Mouse (Mus musculus) embryonic facial prominence, embryonic 13.5 days (tissue): Measurements from ENCODE around the gene Mafk. TPM values are rescaled to one million over a fixed set of nuclear protein-coding genes. Genes with fewer than 3 reads are reported as not detected.

Source experiments
- ATAC-seq: fragments of 200-750 bp; cut with Nextera tagmentation; 2 replicates; pipeline ENCODE4 v1.8.0; 2017; ENCODE audit warnings: low read depth; ENCODE audit not compliant: insufficient number of reproducible peaks, insufficient read depth, low FRiP score, low TSS enrichment
- H3K27ac ChIP-seq: fragments of 300-500 bp; sonication (generic); 2 replicates; pipeline ENCODE4 v1.5.1; 2015; ENCODE audit warnings: moderate library complexity, mild to moderate bottlenecking, inconsistent platforms
- H3K27me3 ChIP-seq: fragments of 300-500 bp; sonication (generic); 2 replicates; pipeline ENCODE4 v1.6.1; 2015; ENCODE audit warnings: mild to moderate bottlenecking, inconsistent platforms
- H3K36me3 ChIP-seq: fragments of 300-500 bp; sonication (generic); 2 replicates; pipeline ENCODE4 v1.6.1; 2015; ENCODE audit warnings: mild to moderate bottlenecking, inconsistent platforms
- H3K4me1 ChIP-seq: fragments of 300-500 bp; sonication (generic); 2 replicates; pipeline ENCODE4 v1.6.1; 2015; ENCODE audit warnings: inconsistent platforms
- H3K4me2 ChIP-seq: fragments of 300-500 bp; sonication (generic); 2 replicates; pipeline ENCODE4 v1.6.1; 2015; ENCODE audit warnings: moderate library complexity, mild to moderate bottlenecking, inconsistent platforms
- H3K4me3 ChIP-seq: fragments of 300-500 bp; sonication (generic); 2 replicates; pipeline ENCODE4 v1.5.1; 2015; ENCODE audit warnings: mild to moderate bottlenecking, inconsistent platforms
- H3K9ac ChIP-seq: fragments of 300-500 bp; sonication (generic); 2 replicates; pipeline ENCODE4 v1.6.1; 2015; ENCODE audit warnings: mild to moderate bottlenecking, inconsistent platforms
- H3K9me3 ChIP-seq: fragments of 300-500 bp; sonication (generic); 2 replicates; pipeline ENCODE4 v1.6.1; 2016; ENCODE audit warnings: inconsistent platforms
- WGBS: fragments of 180-500 bp; shearing (Covaris S2); methylation state at CpG from one replicate; pipeline ENCODE4 v1.1.7; 2015; ENCODE audit warnings: mixed read lengths; 5-methylcytosine and 5-hydroxymethylcytosine counted together
- polyA plus RNA-seq: library from polyadenylated mRNA; unstranded; fragments of >200 nt; fragmentation: Nextera tagmentation; extraction: Ambion mirVana; gene quantifications from 2 replicates; pipeline ENCODE4 v1.2.1, GENCODE M21; 2015

Mafk gene
- polyA plus RNA-seq, 1 experiment from 2014 or later = 8.7 TPM

DNA sequence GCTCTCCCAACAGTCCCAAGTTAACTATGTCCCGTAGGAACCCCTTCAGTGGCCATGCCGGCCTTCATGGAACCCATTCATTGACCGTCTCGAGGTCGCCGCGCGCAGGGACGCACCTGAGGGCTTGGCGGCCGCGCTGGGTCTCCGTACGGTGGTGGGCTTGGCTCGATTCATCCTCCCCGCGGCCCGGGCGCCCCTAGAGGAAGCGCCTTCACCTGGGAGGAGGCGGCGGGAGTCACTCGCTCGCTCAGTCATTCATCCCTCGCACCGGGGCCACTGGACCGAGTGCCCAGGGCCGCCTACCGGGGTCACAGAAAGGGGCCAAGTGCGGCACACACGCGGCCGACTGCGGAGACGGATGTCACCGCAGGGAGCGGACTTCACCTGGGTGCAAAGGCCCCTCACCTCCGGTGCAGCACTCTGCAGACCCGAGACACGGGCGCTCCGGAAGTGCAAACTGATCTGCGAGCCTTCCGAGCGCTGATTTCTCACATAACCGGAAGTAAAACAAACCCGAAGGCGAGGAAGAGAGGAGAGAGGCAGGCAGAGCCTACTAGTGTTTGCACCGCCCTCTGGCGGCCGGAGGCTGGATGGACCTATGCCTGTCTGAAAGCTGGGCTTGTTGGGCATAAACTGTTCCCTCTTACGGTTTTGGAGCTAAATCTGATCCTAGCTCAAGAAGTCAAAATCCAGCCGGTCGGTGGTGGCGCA lies 15.9 kb upstream of the Mafk start, which contains the start of gene Ints1:
Gene Ints1 (minus strand): TSS at position 459 of the 711 bp plus-strand sequence.
- no peaks in the 10 kb centered on the region for H3K27me3 ChIP-seq
- H3K4me2 ChIP-seq = peak within 1 kb of the TSS; percentile 94
- peaks cover 36% of the 10 kb centered on the region for H3K36me3 ChIP-seq
- H3K4me3 ChIP-seq = peak within 1 kb of the TSS; percentile 100
- H3K9me3 ChIP-seq = no peaks in the 10 kb centered on the region
- ATAC-seq = peak; percentile 78
- H3K27ac ChIP-seq = 0 out of 2 replicates have a peak within 1 kb of the TSS, but pooled peaks have one; percentile 28
- H3K4me1 ChIP-seq = peaks cover 13% of the 10 kb centered on the region
- H3K9ac ChIP-seq = peak within 1 kb of the TSS; percentile 97
- under 1% methylated on average over 55 of the region's 55 CpGs for WGBS

- Histone ChIP-seq H3K36me3 (peaks cover 21% of the 10 kb centered on the region), H3K27ac (no peak overlapping the region), H3K9ac (no peak overlapping the region), H3K4me2 (no peak overlapping the region), H3K27me3 (no peaks in the 10 kb centered on the region), H3K4me3 (no peak overlapping the region), H3K4me1 (peaks cover 13% of the 10 kb centered on the region), H3K9me3 (no peaks in the 10 kb centered on the region)
- ATAC-seq = no peak
- 85% methylated on average over 5 of the region's 5 CpGs for WGBS
Measured at GRCm38 (mm10) chr5:139776966-139777365, 14.3 kb upstream of the Mafk start.

DNA sequence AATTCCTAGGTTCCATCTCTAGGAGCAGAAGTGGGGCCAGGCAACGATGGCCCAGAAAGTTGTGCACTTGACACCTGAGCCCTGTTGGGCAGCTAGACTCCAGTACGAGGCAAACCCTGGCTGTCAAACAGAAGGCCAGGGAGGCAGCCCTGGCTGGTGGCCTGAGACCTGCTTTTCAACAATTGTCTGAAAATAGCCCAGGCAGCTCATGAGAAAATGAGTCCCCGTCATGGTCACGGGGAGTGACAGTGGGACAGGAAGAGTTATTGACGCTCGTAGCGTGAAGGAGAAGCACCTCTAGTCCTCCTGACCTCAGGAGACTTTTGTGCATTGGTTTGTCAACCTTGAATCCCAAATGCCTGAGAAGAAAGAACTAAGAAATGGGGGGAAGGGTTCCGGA lies 9.9 kb upstream of the Mafk start:
- Histone ChIP-seq H3K36me3 (no peaks in the 10 kb centered on the region), H3K4me3 (no peak overlapping the region), H3K9ac (no peak overlapping the region), H3K27ac (no peak overlapping the region), H3K4me2 (no peak overlapping the region), H3K9me3 (no peaks in the 10 kb centered on the region), H3K4me1 (no peaks in the 10 kb centered on the region), H3K27me3 (no peaks in the 10 kb centered on the region)
- 83% methylated on average over 8 of the region's 8 CpGs for WGBS
- no peak for ATAC-seq

- no peaks in the 10 kb centered on the region for H3K36me3 ChIP-seq
- H3K27me3 ChIP-seq = 0 out of 2 replicates have a peak, but pooled peaks cover 3% of the 10 kb centered on the region
- H3K27ac ChIP-seq = no peak overlapping the region
- no peak overlapping the region for H3K4me2 ChIP-seq
- H3K4me1 ChIP-seq = peaks cover 15% of the 10 kb centered on the region
- 61% methylated on average over 4 of the region's 4 CpGs for WGBS
- no peak overlapping the region for H3K4me3 ChIP-seq
- no peak for ATAC-seq
- no peaks in the 10 kb centered on the region for H3K9me3 ChIP-seq
- no peak overlapping the region for H3K9ac ChIP-seq
Measured at GRCm38 (mm10) chr5:139789466-139789865, 1.8 kb upstream of the Mafk start.

DNA sequence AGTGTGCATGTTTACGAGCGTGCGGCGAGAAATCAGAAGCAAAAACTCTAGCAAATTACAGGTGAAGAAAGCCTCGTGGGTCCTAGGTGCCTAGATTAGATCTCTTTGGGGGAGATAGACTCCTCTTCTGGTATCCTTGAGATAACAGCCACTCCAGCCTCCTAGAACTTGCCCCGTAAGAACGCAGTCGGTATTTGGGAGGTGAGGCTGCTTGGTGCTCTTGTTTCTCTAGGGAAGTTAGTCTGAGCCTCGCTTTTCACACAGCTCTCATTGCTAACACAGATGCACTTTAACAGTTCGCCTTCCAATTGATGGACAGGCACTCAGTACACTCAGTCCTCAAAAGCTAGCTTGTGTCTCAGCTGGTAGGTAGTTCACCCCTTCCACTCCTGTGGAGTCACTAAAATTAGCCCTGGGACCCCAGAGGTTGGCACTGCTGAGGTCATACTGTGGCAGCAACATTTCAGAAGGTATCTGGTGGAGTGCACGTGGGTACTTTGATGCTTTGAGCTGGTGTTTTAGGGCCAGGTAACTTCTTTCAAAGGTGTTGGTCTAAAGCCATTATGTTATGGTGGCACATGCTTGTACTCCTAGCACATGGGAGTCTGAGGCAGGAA lies 954 bp downstream of the Mafk start:
- Histone ChIP-seq H3K27me3 (0 out of 2 replicates have a peak, but pooled peaks cover 3% of the 10 kb centered on the region), H3K4me1 (peaks cover 30% of the 10 kb centered on the region), H3K27ac (no peak overlapping the region), H3K36me3 (no peaks in the 10 kb centered on the region), H3K4me3 (peak overlapping the region; percentile 89), H3K4me2 (peak overlapping the region; percentile 99), H3K9me3 (no peaks in the 10 kb centered on the region), H3K9ac (peak overlapping the region; percentile 80)
- WGBS = 19% methylated on average over 11 of the region's 11 CpGs
- ATAC-seq = no peak

DNA sequence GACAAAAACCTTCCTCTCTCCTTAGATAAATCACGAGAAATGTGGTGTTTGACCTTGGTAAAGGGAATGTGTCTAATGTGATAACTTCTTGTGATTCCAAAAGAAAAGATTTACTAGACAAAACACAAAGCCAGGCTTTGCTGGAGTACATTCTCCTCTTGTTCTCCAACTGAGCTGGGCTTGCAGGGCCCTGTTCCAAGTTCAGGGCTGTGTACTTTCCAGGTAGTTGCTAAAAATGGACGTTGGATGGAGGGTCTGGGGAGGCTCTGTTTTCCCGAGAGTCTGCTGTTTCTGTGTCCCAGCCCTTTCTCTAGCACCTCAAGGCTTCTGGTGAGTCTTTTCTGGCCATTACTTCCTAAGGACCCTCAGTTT lies 1.6 kb downstream of the Mafk start:
- ATAC-seq = no peak
- Histone ChIP-seq H3K9me3 (no peaks in the 10 kb centered on the region), H3K27ac (no peak overlapping the region), H3K4me3 (peak overlapping the region; percentile 89; the same call in 1 of the 2 replicates), H3K36me3 (no peaks in the 10 kb centered on the region), H3K9ac (no peak overlapping the region), H3K4me1 (peaks cover 37% of the 10 kb centered on the region), H3K4me2 (peak overlapping the region; percentile 99), H3K27me3 (0 out of 2 replicates have a peak, but pooled peaks cover 3% of the 10 kb centered on the region)
- WGBS = 51% methylated on average over 3 of the region's 3 CpGs

- Histone ChIP-seq H3K4me1 (peaks cover 43% of the 10 kb centered on the region), H3K36me3 (no peaks in the 10 kb centered on the region), H3K9me3 (no peaks in the 10 kb centered on the region), H3K27me3 (0 out of 2 replicates have a peak, but pooled peaks cover 3% of the 10 kb centered on the region), H3K4me2 (peak overlapping the region; percentile 99), H3K4me3 (no peak overlapping the region), H3K27ac (no peak overlapping the region), H3K9ac (no peak overlapping the region)
- ATAC-seq = no peak
- WGBS = 60% methylated on average over 11 of the region's 11 CpGs
Measured at GRCm38 (mm10) chr5:139793338-139794089, 2.2 kb downstream of the Mafk start.

DNA sequence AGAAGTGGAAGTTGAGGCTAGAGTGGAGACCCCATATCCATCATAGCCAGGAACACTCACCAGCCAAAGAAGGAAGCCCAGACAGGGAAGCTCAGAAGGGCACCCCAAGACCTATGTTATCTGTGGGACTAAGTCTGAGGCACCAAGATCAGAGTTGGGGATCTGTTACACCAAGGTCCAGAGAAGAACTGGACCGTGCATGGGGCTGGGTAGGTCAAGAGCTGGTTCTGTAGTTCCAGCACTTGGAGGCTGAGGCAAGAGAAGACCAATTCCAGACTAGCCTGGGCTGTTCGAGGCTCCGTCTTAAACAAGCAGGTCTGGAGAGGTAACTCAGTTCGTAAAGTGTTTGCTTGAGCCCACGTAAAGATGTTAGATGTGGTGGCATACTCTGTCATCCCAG lies 2.8 kb downstream of the Mafk start:
- no peak overlapping the region for H3K4me2 ChIP-seq
- no peak overlapping the region; the same call in 1 of the 2 replicates for H3K9ac ChIP-seq
- H3K27ac ChIP-seq = no peak overlapping the region
- WGBS = 83% methylated on average over 5 of the region's 5 CpGs
- H3K4me3 ChIP-seq = no peak overlapping the region
- no peaks in the 10 kb centered on the region for H3K9me3 ChIP-seq
- H3K4me1 ChIP-seq = peaks cover 44% of the 10 kb centered on the region
- 0 out of 2 replicates have a peak, but pooled peaks cover 3% of the 10 kb centered on the region for H3K27me3 ChIP-seq
- ATAC-seq = no peak
- H3K36me3 ChIP-seq = no peaks in the 10 kb centered on the region

- Histone ChIP-seq H3K4me3 (no peak overlapping the region), H3K27ac (no peak overlapping the region), H3K9me3 (no peaks in the 10 kb centered on the region), H3K9ac (no peak overlapping the region), H3K27me3 (0 out of 2 replicates have a peak, but pooled peaks cover 3% of the 10 kb centered on the region), H3K36me3 (peaks cover 5% of the 10 kb centered on the region; the same call in 1 of the 2 replicates), H3K4me2 (no peak overlapping the region), H3K4me1 (peaks cover 44% of the 10 kb centered on the region)
- 68% methylated on average over 10 of the region's 10 CpGs for WGBS
- ATAC-seq = no peak
Measured at GRCm38 (mm10) chr5:139794938-139795337, 3.6 kb downstream of the Mafk start.

GRCm38 (mm10) chr5:139796001-139796620 lies 4.8 kb downstream of the Mafk start:
- no peak overlapping the region for H3K9ac ChIP-seq
- H3K4me2 ChIP-seq = no peak overlapping the region
- no peak overlapping the region for H3K4me3 ChIP-seq
- H3K4me1 ChIP-seq = peaks cover 40% of the 10 kb centered on the region
- peaks cover 17% of the 10 kb centered on the region for H3K36me3 ChIP-seq
- H3K27ac ChIP-seq = peak overlapping the region; percentile 60; the same call in 1 of the 2 replicates
- ATAC-seq = no peak
- 0 out of 2 replicates have a peak, but pooled peaks cover 3% of the 10 kb centered on the region for H3K27me3 ChIP-seq
- H3K9me3 ChIP-seq = no peaks in the 10 kb centered on the region
- 76% methylated on average over 9 of the region's 9 CpGs for WGBS

GRCm38 (mm10) chr5:139796900-139797299 lies 5.6 kb downstream of the Mafk start:
- Histone ChIP-seq H3K4me1 (peaks cover 37% of the 10 kb centered on the region), H3K9ac (peak overlapping the region; percentile 54; the same call in 1 of the 2 replicates), H3K9me3 (no peaks in the 10 kb centered on the region), H3K27ac (peak overlapping the region; percentile 68), H3K27me3 (0 out of 2 replicates have a peak, but pooled peaks cover 3% of the 10 kb centered on the region), H3K4me3 (peak overlapping the region; percentile 11; the same call in 1 of the 2 replicates), H3K4me2 (peak overlapping the region; percentile 50), H3K36me3 (peaks cover 23% of the 10 kb centered on the region)
- peak; percentile 64 for ATAC-seq
- 15% methylated on average over 13 of the region's 13 CpGs for WGBS
